Mouse (Mus musculus) cerebral cortex, adult 2 months (tissue): ENCODE results near the gene Ap2m1.

Experiments
- WGBS: fragments of 180-500 bp; shearing (Covaris S2); methylation state at CpG from one replicate; pipeline ENCODE4 v1.1.7; 2018; 5-methylcytosine and 5-hydroxymethylcytosine counted together

The Ap2m1 gene

DNA sequence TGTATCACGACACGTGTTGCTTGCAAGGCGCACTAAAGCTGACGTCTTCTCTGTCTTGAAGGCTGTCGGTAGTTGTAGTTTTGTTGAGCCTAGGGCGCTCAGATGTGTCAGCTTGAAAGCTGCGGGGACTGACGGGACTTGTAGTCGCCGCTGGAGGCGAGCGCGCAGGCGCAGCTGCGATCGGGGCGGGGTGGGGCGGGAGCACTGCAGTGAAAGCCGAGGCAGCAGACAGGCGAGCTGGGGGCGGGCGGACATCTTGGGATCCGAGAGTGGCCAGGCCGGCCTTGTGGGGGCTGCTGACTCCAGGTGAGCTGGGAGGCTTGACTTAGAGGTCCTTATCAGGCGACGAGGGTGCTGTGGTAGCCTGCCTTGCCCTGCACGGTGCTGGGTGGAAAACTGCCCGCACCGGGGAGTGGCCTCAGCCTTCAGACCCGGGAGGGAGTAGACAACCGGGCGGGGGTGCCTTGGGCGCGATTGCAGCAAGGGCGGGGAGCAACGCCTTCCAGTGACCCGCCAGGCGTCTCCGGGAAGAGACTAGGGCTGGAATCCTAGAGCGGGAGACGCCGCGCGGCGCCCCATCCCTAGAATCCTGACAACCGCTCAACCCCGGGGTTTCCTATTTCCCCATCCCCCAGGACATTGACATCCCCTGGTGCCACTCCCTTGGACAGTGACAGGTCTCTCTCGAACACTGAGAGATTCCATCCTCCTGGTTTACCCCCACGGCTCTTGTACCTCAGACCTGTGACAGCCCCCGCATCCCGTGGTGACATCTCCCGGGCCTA lies at the start of gene Ap2m1:
TSS of gene Ap2m1 (plus strand) at position 183 of the 785 bp plus-strand sequence.
- under 1% methylated on average over 52 of the region's 52 CpGs for WGBS

DNA sequence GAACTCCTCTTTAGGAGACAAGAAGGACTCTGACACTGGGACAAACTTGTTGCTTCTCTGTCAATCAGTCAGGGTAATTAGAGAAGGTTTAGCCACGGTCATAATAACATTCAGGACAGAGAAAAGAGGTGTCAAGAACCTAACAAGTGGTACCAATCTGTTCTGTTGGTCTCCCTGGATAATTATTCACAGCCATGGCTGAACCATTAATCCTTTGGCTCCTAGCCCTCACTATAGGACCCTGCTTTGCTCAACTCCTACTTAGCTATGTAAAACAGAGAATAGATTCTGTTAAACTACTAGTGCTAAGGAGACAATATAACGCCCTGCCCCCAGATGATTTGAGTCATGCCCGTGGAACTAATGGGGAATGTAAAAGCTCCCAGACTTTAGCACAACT lies 49.2 kb upstream of the Ap2m1 start:
- WGBS = 55% methylated on average over 3 of the region's 3 CpGs

DNA sequence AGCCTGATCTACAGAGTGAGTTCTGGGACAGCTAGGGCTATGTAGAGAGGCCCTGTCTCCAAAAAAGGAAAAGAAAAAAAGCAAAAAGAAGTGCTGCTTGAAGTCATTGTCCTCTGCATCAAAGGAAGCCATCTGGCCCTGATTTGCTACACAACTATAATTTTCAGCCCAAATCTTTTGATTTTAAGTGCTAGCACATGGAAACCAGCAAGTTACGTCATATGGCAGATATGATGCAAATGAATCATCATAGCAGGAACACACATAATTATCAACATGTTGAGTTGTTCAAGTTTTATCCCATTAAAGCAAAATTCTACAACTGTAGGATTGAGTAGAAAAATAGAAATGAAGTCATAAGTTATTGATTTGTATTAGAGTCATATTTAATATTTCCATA lies 47.1 kb upstream of the Ap2m1 start:
- WGBS = 71% methylated on average over 1 of the region's 1 CpGs

DNA sequence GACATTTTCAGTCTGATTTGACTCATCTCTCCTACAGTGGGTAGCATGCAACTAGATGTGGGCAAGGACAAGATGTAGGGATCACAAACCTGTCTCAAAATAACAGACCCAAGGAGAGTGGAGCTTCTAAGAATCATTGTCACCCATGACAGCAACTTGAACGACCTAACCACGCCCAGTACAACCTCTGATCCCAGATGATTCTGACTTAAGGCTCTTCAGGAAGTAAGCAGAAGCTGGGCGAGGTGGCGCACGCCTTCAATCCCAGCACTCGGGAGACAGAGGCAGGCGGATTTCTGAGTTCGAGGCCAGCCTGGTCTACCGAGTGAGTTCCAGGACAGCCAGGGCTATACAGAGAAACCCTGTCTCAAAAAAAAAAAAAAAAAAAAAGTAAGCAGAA lies 46.5 kb upstream of the Ap2m1 start:
- WGBS = 84% methylated on average over 9 of the region's 9 CpGs

DNA sequence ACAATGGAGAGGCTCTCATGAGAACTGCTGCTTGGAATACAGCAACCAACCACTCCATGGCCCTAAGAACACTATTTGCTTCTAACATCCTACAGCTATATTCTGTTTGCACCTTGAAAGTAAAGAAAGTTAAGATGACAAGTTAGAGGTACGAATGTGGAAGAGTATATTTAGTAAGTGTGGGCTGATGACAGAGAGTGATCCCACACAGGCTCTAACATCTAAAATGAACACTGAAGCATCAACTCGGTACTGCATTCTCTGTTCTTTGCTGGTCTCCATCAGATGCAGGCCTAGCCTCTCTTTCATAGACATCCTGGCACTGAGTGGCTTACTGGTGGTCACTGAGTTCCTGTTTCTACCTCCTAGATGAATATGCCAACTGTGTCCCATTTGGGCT lies 46.0 kb upstream of the Ap2m1 start:
- 46% methylated on average over 2 of the region's 2 CpGs for whole genome bisulfite sequencing

DNA sequence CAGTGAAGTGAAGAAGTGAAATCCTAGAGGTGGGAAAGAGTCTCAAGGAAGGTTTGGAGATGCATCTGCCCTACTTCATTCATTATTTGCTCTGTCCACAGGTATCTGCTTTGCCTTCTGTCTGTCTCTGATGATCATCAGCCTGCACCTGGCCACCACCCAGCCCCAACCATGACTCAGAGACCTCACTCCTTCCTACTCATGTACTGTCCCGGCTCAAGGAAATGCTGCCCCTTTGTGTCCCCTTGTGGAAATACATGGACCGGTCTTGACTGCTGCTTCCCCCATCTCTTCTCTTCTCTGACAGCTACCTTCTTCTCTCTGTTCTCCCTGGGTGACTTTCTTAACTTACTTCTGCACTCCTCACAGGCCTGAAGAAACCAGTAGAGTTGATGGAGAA lies 44.7 kb upstream of the Ap2m1 start:
- WGBS = 51% methylated on average over 2 of the region's 2 CpGs

DNA sequence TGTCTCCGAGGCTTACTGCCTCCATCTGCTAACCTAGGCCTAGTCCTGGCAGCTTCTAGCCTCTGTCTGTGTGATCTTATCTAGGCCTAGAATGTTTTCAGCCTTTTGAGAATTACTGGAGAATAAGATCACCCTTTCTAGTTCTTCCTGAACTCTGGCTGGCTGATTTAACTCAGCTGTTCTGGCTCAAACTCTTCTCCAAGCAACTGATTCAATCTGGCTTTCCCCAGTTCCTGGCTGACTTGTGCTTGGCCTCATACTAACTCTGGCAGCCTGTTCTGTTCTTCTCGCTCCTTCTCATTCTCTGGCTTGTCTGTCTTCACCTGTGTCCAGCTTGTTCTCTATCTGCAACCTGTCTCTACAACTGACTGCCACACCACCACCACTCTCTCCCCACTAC lies 44.0 kb upstream of the Ap2m1 start:
- WGBS = 81% methylated on average over 2 of the region's 2 CpGs

DNA sequence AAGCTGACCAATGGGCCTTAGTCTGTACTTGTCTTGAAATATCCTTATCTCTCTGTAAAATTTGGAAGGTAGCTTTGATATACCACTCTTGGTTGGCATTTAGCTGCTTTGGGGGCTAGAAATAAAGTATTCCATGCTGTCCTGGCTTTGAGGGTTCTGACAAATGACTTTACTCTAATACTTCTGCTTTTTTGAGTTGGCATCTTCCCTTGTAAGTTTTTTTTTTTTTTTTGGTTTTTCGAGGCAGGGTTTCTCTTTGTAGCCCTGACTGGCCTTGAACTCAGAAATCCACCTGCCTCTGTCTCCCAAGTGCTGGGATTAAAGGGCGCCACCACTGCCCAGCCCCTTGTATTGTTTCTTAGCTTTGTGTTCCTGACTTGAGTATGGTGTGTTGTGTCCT lies 41.8 kb upstream of the Ap2m1 start:
- WGBS = 67% methylated on average over 2 of the region's 2 CpGs

DNA sequence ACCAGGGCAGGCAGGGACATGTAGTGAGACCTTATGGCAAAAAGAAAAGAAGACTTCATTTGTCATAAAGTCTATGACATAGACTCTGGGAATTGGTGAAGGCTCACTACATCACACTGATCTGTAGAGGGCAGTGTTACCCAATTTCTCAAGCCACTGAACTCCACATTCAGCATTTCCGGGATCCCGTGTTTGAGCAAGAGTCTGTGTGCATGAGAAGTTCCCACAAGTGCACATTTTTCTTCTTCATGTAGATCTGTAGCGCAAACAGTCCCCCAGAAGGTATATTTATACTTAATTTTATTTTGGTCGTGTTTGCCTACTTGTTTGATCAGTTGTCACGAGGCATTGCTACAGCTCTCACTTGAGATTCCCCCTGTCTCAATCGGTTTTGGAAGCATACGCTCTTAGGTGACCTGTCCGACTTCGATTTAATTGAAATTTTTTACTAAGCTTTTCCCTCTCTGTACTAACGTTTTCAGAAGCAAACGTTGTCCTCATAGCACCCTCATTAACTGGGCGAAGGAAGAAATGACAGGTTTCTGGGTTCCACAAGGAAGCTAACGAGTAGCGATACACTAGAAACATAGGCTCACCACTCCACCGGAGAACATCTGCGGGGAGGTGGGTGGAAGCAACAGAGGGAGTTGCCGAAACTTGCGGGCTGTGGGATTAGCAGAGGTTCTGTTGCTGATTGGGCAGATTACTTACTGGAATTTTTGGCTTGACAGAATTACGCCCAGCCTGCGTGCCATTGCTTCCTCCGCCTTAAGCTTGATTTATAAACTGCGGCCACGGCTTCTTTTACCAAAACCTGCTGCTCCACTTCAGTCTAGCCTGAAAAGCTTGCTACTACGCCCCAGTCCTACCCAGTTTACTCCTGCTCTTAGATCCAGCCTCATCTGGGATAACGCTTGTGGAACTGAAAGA lies 38.3 kb upstream of the Ap2m1 start:
- WGBS = 12% methylated on average over 25 of the region's 25 CpGs

DNA sequence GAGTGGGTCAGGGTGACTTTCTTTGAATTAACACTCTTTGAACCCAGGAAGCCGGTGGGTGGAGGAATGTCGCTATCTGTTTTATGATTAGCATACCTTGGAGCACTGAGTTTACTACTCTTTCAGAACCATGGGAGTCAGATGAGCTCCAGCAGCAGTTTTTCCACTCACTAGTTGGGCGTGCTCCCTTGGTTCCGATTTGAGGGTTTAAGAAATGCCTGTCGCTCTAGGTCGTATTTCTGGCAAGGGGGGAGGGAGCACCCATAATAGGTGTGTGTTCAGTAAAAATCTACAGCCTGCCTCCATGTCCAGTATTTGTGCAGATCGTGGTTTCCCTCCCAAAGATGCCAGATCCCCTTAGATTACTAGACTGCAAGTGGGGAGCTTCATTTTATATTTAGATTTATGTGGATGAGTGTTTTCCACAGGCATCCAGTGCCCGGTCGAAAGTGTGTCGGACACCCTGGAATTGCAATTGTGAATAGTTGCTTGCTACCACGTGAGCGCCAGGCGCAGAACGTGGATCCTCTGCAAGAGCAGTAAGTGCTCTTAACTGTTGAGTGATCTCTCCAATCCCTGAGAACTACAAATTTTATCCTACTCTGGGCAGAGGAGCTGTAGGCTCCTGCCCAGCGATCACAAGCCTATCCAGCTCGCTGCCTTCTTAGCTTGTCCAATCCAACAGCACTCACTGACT lies 37.1 kb upstream of the Ap2m1 start:
- 7% methylated on average over 16 of the region's 16 CpGs for WGBS

DNA sequence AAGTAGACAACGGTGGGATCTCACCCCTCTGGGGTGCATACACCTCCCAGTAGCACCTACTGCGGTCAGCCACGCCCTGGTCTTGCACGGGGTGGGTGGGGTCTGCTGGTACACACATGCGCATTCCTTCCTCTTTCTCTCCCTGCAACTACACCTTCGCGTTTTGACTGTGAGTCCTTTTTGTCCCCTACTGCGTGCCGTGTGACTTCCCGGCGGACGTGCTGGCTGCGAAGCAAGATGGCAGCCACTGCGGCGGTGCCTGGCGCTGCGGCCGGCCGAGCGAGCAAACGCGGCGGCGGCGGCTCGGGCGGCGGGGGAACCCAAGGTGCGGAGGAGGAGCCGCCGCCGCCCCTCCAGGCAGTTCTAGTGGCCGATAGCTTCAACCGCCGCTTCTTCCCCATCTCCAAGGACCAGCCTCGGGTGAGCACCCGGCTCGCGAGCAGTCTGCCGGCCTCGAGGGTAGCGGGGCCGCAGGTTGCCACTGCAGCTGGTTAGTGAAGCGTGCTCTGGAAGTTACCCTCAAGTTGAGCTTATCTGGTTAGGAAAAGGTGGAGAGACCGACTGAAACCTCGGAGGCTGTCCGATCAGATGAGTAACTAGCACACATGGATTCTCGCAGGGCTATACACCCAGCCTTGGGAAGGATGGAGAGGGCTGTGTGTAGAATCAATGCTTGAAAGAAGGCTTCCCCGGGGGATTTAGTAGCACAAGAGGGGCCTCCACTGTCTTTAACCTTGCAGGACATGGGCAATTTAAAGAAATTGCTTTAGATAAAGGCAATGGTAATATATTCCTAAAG lies 36.4 kb upstream of the Ap2m1 start, which contains the start of gene Eif2b5:
TSS of gene Eif2b5 (plus strand) at position 141 of the 799 bp plus-strand sequence.
- WGBS = under 1% methylated on average over 49 of the region's 49 CpGs

DNA sequence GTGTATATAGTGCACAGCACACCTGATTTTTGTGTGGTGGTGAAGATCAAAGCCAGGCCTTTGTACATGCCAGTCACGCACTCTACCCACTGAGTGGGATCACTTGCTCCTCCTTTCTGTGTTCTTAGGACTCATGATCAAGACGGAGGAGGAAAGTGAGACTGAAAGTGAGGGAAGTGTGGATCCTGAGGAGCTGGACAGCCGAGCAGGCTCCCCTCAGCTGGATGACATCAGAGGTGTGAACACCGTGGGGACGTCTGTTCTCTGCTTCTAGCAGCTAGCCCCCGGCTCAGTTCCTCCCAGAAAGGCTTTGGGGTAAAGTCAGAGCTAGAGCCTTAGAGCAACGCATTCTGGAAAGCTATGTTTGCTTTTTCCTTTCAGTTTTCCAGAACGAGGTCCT lies 29.3 kb upstream of the Ap2m1 start:
- WGBS = 69% methylated on average over 8 of the region's 8 CpGs

DNA sequence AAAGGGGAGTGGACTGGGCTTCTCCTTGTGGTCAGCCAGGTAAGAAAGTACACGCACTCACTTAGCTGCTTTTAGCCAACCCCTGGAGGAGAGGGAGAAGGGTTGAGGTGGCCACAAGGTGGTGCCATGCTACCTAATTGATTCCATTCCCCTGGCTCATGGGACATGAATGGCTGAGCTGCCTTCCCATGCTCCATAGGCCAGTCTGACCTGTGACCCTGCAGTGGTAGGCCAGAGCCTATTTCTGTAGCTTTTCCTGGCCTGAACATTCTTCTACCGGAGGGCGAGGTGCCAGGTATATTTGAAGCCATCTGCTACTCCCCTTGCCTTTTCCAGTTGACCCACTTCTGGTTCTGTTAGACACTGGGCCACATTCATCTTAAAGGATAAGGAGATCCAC lies 25.9 kb upstream of the Ap2m1 start:
- 64% methylated on average over 3 of the region's 3 CpGs for WGBS

DNA sequence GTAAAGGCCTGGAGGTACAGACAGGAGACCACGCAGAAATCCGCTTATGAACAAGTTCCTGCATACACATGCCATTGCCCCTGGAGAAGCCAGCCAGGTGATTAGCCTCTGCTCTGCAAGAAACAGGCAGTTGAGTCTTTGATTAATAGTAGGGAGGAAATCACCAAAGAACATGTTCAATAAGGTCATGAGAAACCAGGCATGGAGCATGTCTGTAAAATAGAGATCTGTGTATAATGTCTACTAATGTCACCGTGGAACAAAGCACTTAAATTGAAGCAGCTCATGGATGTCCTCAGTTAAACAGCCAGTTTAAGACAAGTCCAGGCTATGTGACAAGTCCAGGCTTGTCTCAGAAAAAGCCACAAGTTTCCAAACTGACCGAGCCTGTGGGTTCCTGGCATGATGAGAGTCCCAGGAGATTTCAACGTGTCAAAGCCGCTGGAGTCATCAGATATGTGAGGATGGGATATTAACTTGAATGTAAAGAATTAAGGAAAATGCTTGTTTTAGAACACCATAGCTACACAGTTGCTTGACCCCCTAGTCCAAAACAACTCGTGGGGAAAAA lies 23.9 kb upstream of the Ap2m1 start:
- WGBS = 91% methylated on average over 7 of the region's 7 CpGs

DNA sequence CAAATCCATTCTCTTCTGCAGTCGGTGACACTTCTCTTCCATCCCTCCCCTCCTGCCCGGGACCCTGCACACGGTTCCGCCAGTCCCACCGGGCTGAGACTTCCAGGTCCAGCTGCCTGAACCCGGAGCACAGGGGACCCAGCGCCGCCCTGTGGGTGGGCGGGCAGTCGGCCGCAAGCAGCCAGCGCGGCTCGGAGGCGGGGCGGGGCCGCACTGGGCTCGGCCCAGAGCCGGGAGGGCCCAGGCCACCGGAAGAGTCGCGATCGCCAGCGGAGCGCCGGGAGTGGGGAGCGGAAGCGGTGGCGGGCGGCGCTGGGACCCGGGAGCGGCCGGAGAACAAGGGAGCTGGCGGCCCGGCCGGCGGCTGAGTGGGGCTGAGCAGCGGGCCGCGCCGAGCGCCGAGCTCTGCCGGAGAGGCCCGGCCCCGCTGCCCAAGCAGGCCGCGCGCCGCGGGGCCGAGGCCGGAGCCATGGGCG lies 18.5 kb upstream of the Ap2m1 start, which contains the start of gene Dvl3:
TSS of gene Dvl3 (plus strand) at position 257 of the 476 bp plus-strand sequence.
- under 1% methylated on average over 50 of the region's 55 CpGs for WGBS

DNA sequence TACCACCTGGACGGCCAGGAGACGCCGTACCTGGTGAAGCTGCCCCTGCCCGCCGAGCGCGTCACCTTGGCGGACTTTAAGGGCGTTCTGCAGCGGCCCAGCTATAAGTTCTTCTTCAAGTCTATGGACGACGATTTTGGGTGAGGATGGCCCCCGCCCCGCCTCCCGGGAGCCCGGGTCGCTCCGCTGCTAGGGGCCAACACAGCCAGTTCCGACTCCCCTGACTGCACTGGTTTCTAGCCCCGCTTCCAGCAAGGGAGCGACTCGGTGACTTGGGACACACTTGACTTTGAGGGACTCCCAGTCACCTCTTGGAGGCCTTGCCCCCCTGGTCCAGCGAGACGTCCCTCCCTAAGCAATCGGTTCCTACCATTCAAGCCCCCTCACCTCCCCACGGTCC lies 18.1 kb upstream of the Ap2m1 start:
- 1% methylated on average over 26 of the region's 26 CpGs for WGBS

DNA sequence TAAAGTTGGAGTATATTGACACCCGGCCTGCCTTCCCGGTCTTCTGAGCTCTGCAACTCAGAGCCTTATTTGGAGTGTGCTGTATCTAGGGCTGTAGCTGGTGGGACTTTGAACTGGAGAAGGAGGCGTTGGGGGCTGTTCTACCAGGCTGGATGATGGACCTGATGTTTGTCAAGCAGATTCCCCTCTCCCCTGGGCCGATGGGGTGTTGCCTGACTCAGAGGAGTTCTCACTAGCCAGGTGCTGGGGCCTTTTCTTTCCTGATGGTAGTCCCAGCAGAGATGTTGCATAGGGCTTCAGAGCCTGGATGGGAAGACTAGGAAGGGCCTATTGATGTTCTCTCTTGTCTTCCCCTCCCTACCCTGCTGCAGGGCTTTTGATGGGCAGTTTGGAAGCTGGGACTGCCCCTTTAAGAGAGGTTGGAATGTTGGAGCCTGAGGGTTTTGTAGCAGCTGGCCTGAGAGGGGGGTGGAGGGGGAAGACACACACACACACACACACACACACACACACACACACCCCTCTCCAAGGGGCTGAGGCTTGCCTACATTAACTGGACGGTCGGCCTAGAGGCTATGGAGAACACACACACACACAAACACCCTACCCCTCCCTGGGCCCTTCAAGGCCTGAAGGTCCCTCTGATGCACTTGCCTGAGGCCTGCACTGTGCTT lies 17.4 kb upstream of the Ap2m1 start:
- under 1% methylated on average over 6 of the region's 6 CpGs for WGBS

DNA sequence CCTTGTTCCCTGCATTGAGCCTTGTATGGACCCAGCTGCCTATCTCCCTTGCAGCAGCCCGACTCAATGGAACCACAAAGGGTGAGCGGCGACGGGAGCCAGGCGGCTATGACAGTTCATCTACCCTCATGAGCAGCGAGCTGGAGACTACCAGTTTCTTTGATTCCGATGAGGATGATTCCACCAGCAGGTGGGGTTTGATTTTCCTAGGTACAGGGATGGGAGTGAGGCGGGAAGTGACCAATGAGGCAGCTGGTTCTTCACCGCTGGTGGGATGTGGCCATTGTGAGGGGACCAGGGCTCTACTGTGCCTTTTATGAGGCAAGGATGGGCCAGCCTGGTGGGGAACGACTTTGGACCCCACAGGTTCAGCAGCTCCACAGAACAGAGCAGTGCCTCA lies 11.4 kb upstream of the Ap2m1 start:
- 85% methylated on average over 10 of the region's 10 CpGs for WGBS

DNA sequence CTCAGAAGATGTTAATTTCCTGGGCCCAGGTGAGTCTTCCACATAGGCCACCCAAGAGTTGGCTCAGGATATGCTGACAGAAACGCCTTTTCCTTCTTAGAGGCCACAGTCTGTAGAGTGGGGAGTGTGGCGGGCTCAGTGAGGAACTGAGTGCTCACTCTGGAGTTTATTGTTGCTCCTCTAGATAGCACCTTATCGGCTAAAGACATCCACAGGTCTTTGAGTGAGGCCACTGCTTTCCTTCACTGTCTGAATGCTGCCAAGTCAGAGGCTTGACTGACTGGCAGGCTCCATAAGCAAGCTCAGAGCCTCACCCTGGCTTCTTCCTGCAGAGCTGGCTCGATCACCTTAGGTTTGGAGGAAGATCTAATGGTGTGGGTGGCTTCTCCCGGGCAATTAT lies 6.5 kb upstream of the Ap2m1 start:
- 64% methylated on average over 5 of the region's 5 CpGs for WGBS

DNA sequence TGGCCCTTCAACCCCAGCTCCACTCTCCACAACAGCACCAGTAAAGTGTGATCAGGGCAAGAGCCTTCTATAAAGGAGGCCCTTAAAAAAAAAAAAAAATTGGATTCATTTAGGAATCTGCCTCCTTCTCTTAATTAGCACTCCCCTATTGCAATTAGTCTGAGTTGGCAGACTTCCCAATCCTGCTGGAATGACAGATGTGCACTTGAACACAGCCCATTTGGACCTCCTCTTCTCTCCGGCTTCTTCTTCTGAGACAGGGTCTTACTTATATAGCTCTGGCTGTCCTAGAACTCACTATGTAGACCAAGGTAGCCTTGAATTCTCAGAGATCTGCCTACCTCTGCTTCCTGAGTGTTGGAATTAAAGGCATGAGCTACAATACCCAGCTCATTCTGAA lies 5.9 kb upstream of the Ap2m1 start:
- 26% methylated on average over 1 of the region's 1 CpGs for WGBS
